Mouse (Mus musculus) spleen, adult 2 months (tissue): ENCODE measurements around the gene Nsun2. TPM values are rescaled to one million over a fixed set of nuclear protein-coding genes. Genes with fewer than 3 reads are reported as not detected.
A peak's percentile ranks its signal among the peaks of the same experiment; 100 is the strongest.

Experiments
- DNase-seq, 2 experiments: peaks; one replicate each; pipeline versions ENCODE4 v3.0.0 to v3.0.0-alpha.2; 2012 to 2021; ENCODE audit warnings: low spot score in 2 of 2, low read depth in 1 of 2
- H3K27ac ChIP-seq: fragments of 200-500 bp; 2 replicates; pipeline ENCODE4 v1.5.1; 2012; ENCODE audit warnings: low read length, inconsistent platforms; ENCODE audit not compliant: insufficient read depth
- H3K27me3 ChIP-seq: fragments of 200-500 bp; 2 replicates; pipeline ENCODE4 v1.6.1; 2012; ENCODE audit warnings: mild to moderate bottlenecking, moderate library complexity, low read length, inconsistent platforms; ENCODE audit not compliant: control insufficient read depth, insufficient read depth
- H3K36me3 ChIP-seq: fragments of 200-500 bp; 2 replicates; pipeline ENCODE4 v1.6.1; 2012; ENCODE audit warnings: mild to moderate bottlenecking, low read length, inconsistent platforms; ENCODE audit not compliant: control insufficient read depth, insufficient read depth
- H3K4me1 ChIP-seq: fragments of 200-500 bp; 2 replicates; pipeline ENCODE4 v1.6.1; 2011; ENCODE audit warnings: inconsistent platforms; ENCODE audit not compliant: control insufficient read depth, insufficient read depth, insufficient read length
- H3K4me3 ChIP-seq: fragments of 200-500 bp; 2 replicates; pipeline ENCODE4 v1.5.1; 2011; ENCODE audit warnings: mild to moderate bottlenecking, inconsistent platforms; ENCODE audit not compliant: insufficient read depth, insufficient read length; ENCODE audit errors: extremely low read depth
- CTCF ChIP-seq: fragments of 200-500 bp; IDR thresholded peaks from 2 replicates; pipeline ENCODE4 v1.5.1; 2011; ENCODE audit warnings: mild to moderate bottlenecking, inconsistent platforms; ENCODE audit not compliant: insufficient read depth, insufficient read length, insufficient replicate concordance; ENCODE audit errors: extremely low read depth
- POLR2A ChIP-seq: fragments of 200-500 bp; IDR thresholded peaks from 2 replicates; pipeline ENCODE4 v1.6.1; 2011; ENCODE audit warnings: low read depth, low read length, inconsistent platforms
- WGBS: fragments of 180-500 bp; shearing (Covaris S2); methylation state at CpG from one replicate; pipeline ENCODE4 v1.1.7; 2018; 5-methylcytosine and 5-hydroxymethylcytosine counted together
- polyA plus RNA-seq: library from polyadenylated mRNA; depleted of rRNA; stranded (reverse); fragments of >200 nt; gene quantifications from 2 replicates; pipeline ENCODE4 v1.2.3, GENCODE M21; 2012

The Nsun2 gene
- polyA plus RNA-seq, 1 experiment: 43.2 TPM

DNA sequence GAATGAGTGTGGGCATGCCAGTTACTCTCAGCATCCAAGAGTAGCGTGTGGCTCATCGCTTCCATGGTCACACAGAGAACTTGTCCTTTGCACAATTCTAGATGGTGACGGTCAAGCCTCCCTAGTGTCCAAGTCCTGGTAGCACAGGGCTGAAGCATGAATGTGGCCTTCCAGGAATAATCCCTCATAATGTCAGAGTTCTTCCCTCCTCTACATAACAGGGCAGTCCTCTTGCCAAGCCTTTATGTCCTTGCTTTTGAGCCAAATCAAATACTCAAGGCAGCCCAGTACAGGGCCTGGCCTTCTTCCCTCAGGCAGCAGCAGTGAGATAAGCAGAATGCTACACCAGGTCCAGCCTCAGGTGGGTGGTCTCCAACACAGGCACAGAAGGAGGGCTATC, 25.9 kb upstream of the Nsun2 start:
- H3K36me3 ChIP-seq: peaks cover 25% of the 10 kb centered on the region

DNA sequence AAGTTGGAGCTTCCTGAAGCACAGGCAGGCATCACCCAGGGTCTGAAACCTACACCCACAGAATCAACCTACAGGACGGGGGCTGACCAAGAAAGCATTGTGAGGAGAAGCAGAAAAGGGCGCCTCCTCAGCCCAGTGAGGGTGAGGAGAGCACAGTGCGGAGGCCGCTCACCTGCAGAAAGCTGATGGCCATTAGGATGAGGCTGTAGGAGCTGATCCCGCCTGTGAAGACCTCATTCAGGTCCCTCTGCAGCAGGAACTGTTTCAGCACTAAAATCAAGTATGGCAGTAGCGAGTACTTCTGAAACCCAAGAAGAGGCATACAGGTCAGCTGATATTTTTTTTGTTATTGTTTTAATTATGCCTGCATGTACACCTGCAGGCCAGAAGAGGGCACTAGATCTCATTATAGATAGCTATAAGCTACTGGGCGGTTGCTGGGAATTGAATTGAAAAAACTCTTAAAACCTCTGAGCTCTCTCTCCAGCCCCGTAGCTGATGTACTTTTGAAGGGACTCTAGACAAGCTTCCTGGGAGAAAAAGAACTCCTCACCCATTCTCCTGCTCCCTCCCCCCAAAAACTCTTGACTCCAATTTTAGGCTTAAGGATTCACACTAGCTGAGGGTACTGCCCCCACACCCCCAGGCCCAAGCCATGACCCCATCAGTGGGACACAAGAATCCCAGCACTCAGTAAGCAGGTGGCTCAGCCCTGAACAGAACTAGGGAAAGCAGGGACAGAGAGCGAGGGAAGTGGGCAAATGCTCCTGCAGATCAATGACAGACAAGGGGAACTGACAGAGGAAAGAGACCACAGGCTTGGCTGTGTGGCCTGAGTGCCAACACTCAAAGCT, 23.9 kb upstream of the Nsun2 start:
- Histone ChIP-seq H3K4me3 (no peak overlapping the region), H3K27ac (no peak overlapping the region), H3K4me1 (no peaks in the 10 kb centered on the region), H3K27me3 (no peaks in the 10 kb centered on the region), H3K36me3 (peaks cover 11% of the 10 kb centered on the region)
- DNase-seq: peak in 1 of 2 experiments; percentile 9
- WGBS: 67% methylated on average over 9 of the region's 9 CpGs
- TF ChIP-seq CTCF (no peak), POLR2A (no peak)

More for the DNA sequence above, 25.9 kb upstream of the Nsun2 start:
- WGBS: 95% methylated on average over 3 of the region's 3 CpGs
- Histone ChIP-seq H3K27me3 (no peaks in the 10 kb centered on the region), H3K4me1 (no peaks in the 10 kb centered on the region), H3K27ac (no peak overlapping the region), H3K4me3 (no peak overlapping the region)
- no peak for TF ChIP-seq CTCF
- TF ChIP-seq POLR2A: no peak
- DNase-seq: no peak

DNA sequence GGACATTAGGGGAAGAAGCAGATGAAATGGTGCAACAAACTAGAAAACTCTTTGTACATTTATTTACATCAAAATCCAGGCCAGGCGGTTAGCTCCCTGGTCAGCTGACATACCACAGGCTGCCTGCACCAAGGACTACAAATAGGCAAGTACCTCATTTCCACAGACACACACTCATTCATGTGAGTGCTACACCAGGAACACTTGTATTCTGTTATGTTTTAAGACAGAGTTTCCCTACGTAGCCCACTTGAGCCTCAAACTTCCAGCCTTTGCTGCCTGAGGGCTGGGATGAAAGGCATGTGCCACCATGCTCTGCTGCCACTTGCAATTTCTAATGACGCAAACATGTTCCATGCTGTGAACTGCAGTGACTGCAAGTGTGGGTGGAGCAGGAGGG, 18.5 kb upstream of the Nsun2 start:
- no peak for DNase-seq
- no peak overlapping the region for H3K27ac ChIP-seq
- no peaks in the 10 kb centered on the region; the same call in 1 of the 2 replicates for H3K4me1 ChIP-seq
- H3K36me3 ChIP-seq: peaks cover 2% of the 10 kb centered on the region; the same call in 1 of the 2 replicates
- no peaks in the 10 kb centered on the region for H3K27me3 ChIP-seq
- TF ChIP-seq POLR2A: no peak
- no peak for TF ChIP-seq CTCF
- WGBS: 96% methylated on average over 3 of the region's 3 CpGs
- no peak overlapping the region for H3K4me3 ChIP-seq

DNA sequence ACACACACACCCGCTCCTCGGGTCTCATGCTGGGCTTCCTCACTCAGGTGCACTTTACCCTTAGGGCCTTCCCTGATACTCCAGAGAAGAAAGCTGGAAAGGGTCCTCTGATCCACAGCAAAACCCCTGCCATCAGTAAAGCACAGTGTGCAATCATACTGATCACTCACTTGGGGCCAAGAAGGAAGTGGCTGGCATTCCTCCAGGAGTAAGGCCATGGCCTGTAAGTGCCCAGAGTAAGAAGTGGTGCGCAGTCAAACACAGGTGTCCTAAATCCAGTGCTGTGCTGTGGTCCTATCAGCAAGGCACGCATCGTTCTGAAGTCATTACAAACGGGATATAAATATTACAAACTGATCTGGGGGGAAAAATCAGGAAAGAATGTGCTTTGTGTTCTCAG, 16.1 kb upstream of the Nsun2 start:
- no peak for DNase-seq
- H3K27me3 ChIP-seq: no peaks in the 10 kb centered on the region
- no peak for TF ChIP-seq CTCF
- no peak for TF ChIP-seq POLR2A
- 80% methylated on average over 6 of the region's 6 CpGs for WGBS
- peaks cover 7% of the 10 kb centered on the region for H3K4me1 ChIP-seq
- H3K4me3 ChIP-seq: no peak overlapping the region
- no peaks in the 10 kb centered on the region; the same call in 1 of the 2 replicates for H3K36me3 ChIP-seq
- H3K27ac ChIP-seq: no peak overlapping the region

DNA sequence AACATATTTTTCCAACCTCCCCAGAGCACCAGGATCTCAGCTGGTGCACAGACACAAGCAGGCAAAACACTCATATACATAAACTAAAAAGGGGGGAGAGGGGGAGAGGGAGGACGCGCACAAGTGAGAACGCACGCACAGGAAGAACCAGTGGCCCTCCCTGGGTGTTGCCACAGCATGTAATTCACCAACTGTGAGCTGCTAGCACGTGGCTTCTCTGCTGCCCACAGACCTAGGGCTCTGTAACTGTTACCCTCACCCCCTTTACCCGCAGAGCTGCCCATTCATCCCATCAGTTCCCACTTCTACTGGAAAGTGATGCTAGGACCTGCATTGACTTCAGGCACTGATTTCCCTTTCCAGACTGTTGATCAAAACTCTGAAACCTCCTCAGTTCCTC, 14.4 kb upstream of the Nsun2 start:
- TF ChIP-seq POLR2A (no peak), CTCF (no peak)
- Histone ChIP-seq H3K27me3 (no peaks in the 10 kb centered on the region), H3K4me1 (peaks cover 7% of the 10 kb centered on the region), H3K4me3 (no peak overlapping the region), H3K36me3 (no peaks in the 10 kb centered on the region; the same call in 1 of the 2 replicates), H3K27ac (no peak overlapping the region)
- no peak for DNase-seq
- WGBS: 48% methylated on average over 6 of the region's 6 CpGs

DNA sequence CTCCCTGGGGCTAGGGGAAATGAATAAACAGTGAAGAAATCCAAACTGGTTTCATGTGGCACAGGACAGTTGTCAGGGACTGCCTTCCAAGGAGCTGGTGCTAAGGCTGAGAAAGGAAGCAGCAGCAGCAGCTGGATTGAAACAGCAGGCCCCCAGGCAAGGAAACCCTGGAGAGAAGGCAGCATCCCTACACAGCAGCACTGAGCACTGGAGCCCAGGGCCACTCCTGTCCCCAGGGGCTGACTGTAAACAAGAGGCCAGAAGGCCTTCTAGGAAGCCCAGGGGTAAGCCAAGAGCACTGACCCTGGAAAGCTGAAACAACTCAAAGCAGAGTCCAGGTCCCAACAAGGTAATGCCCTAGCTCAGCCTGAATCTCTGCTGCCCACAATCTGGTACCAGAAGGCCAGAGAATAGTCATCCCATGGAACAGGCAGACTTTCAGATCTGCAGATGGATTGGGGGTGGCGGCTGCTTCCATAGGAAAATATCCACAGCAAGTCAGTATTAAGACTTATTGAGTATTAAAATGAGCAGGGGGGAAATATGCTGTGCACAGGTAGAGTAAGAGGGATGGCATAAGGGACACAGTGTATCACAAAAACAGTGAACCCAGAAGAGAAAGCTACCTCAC, 11.3 kb upstream of the Nsun2 start:
- Histone ChIP-seq H3K4me1 (peaks cover 9% of the 10 kb centered on the region), H3K36me3 (no peaks in the 10 kb centered on the region), H3K27me3 (no peaks in the 10 kb centered on the region), H3K4me3 (no peak overlapping the region), H3K27ac (no peak overlapping the region)
- 94% methylated on average over 1 of the region's 1 CpGs for WGBS
- DNase-seq: no peak
- TF ChIP-seq POLR2A (no peak), CTCF (no peak)

DNA sequence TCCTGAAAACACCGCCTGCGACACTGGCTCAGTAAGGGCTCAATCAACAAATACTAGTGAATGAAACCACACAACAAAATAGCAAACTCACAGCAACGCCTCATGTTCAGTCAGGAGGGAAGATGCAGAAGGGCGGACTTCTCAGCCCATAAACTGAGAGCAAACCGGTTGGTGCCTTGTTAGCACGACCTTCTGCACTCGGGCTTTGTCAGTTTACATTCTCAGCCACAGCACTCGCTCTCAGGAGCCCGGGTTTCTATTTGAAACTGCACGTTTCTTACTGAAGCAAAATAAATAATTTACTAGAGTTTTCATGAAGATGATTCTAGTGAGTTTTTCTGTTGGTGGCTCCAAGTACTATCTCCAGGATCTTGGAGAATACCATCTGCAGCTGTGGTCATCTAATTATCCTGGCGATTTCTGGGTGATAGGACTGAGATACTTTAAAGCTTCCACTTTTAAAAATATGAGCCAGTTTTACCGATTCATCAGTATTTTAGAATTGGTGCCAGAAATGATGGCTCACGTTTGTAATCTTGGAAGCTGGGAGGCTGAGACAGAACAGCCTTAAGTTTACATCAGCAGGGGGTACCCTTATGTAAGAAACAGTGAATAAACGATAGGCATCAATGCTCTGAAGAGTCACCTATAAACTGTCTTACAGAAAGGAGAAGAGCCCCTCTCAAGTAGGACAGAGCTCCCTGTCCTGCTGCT, 9.9 kb upstream of the Nsun2 start:
- peaks cover 9% of the 10 kb centered on the region for H3K4me1 ChIP-seq
- DNase-seq: no peak
- H3K36me3 ChIP-seq: no peaks in the 10 kb centered on the region
- H3K27ac ChIP-seq: no peak overlapping the region
- 85% methylated on average over 14 of the region's 14 CpGs for WGBS
- no peak for TF ChIP-seq CTCF
- TF ChIP-seq POLR2A: no peak
- H3K4me3 ChIP-seq: no peak overlapping the region
- H3K27me3 ChIP-seq: no peaks in the 10 kb centered on the region
